Mouse (Mus musculus) layer of hippocampus, postnatal 36 days (tissue): Measurements from ENCODE around the gene Slc19a1. TPM values are rescaled to one million over a fixed set of nuclear protein-coding genes. Genes with fewer than 3 reads are reported as not detected.

Experiments
- DNase-seq, 2 experiments: peaks; one replicate each; pipeline ENCODE4 v3.0.0; 2022
- total RNA-seq, 2 experiments: library from RNA; stranded (reverse); gene quantifications; 2 replicates each; pipeline ENCODE4 v1.2.3; 2021

Gene Slc19a1
- total RNA-seq: 10 to 100 TPM; 20.7 to 23.3 TPM

DNA sequence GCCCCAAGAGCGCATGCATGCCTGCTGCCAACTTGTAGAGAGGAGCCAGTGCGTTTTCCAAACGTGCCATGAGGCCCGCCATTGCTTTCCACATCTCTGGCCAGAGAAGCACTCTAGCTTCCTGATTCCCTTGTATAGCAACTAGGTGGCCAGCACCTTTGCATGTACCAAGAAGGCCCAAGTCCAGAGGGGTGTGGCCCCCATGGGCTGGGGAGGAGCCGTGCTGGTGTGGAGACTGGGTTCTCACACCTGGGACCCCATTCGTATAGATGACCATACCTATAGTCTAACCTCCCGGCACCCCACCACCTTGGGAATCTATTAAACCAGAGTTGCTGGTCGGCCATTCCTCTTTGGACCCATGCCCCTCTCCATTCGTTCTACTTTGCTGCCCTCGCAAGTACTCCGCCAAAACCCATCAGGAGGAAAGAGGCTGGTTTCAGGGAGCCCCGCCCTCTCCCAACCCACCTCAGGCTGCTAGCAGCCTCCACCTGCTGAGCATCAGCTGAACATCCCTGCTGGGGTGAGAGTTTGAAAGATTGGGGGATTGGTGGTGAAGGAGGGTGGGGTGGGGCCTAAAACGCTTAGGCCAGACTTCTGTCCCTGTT is at the start of gene Slc19a1:
Slc19a1 (plus strand) TSS at position 474 of the 608 bp plus-strand sequence.
- no peak for DNase-seq

DNA sequence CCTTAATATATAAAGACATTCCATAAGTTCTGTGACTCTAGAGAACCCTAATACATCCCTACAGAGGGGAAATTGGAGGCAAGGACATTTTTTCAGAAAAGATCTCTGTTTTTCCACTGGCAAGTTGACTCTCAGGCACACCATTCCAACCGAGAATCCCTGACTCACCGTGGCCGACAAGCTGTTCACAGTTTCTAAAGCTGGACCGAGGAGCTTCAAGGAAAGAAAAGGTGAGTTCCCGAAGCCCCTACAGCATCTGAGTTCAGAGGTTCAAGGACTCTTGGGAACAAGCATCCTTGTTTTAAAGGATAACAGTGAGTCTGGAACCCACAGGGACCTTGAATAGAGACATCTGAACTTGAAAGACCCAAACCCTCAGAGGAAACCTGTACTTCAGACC is 43.5 kb upstream of the Slc19a1 start:
- no peak for DNase-seq

DNA sequence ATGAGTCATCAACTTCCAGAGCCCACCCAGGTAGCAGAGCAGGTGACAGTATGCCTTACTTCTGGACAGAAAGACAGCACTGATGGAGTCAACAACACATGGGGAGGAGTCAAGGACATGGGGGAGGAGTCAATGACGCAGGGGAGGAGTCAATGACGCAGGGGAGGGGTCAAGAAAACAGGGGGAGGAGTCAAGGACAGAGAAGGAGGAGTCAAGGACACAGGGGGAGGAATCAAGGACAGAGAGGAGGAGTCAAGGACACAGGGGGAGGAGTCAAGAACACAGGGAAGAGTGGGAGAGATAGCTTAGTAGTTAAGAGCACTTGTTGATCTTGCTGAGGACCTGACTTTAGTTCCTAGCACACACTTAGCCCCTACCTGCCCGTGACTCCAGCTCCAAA is 39.6 kb upstream of the Slc19a1 start:
- DNase-seq: no peak

DNA sequence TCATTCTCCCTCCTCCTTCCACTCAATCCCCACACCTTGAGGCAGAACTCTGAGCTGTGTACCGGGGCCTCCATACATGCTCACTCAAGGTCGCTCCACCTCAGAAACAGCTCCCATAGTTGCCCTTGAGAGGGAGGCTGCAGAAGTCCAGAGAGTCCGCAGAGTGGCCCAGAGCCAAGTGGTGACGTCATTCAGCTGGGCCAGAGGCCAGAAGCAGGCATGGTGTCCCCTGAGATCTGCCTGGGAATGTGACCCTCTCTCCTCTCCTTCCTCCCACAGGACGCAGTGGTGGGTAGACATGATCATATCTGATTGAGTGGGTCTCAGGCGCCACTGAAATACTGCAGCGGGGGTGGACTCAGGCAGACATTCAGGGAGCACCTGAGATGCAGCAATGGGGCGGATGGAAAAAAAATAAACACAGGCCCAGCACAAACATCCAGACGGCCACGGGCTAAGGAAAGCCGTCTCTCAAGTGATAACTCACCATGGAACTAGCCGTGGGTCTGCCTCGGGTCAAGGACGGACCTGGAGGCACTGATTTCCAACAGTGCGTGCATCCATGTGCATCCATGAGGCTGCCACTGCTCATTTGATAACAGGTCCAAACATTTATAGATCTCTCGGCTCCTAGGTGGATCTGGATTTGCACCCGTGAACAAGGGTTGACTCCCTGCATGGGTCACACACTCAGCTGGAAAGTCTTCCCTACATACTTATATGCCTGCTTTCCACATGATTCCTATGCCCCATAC is 34.1 kb upstream of the Slc19a1 start:
- no peak for DNase-seq

DNA sequence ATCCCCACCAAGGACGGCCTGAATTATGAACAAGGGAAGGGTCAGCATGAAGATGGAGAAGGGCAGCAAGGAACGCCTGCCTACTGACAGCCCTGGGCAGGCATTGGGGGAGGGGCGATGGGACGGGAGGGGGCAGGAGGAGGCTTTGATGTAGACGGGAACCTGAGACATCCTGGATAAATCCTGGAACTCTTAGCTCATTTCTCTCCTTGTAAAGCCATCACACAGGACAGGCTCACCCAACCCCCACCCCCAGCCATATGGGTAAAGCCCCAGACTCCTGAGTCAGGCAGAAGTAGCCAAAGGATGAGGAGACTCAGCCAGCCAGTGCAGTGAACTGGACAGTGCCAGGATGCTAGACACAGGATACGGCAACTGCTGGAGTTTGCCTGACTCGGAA is 27.1 kb upstream of the Slc19a1 start:
- DNase-seq: no peak

DNA sequence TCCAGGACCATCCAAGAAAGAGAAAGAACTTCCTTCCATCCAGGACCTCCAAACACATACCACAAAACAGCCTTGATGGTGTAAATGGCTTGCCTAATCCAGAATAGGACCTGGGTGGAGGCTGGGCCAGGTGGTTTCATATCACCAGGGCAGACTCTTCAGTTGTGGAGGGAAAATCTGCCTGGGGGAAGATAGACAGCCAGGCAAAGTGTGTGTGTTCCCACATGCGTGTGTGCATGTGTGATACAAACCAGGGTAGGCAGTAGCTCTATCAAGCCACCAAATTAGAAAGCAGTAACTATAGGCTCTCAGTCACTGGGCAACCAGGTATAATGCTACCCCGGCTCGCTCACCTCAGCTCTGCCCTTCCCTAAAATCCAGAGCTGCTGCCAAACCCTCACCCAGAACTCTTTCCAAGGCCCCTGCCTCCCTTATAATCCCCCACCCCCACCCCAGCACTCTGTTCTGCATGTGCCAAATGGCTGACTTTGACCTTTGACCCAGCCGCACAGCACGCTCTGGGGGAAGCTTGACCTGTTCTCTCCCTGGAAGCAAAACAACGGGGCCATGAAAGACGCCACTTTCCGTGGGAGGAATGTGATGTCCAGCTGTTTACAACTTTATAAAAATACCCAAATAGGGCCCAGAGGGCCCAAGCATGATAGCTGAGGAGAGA is 24.5 kb upstream of the Slc19a1 start:
- DNase-seq: no peak

DNA sequence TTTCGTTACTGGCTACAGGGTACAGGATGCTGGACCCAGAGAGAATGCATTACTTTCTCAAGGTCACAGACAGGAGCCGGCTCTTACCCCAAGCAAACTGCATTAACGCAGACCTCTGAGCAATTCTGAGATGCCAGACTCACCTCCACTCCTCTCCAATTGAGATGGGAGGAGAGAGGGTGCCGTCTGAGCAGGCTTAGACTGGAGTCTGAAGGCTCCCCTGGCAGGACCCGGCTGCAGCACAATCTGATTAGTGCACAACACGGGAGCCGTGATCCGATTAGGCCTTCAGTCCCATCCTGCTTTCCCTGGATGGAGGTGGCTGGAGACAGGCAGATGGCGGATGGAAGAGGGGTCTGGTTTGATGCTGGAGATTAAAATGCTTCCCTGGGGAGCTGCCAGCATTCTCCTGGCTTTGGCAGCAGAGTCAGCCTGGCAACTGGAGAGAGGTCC is 23.9 kb upstream of the Slc19a1 start:
- DNase-seq: peak; percentile 55 to 60

DNA sequence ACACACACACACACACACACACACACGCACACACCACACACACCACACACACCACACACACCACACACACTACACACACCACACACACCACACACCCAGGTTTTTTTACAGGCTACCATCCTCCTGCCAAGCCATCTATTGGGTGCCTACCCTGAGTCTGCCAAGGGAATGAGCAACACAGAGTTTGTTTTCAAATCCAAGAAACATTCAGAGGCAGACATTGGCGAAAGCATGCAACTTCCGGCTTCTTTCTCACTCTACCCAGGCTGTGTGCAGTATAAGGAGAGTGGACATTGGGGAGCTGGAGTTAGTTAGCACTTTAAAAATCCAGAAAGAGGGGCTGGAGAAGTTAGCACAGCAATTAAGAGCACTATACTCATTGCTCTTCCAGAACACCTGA is 23.3 kb upstream of the Slc19a1 start:
- DNase-seq: no peak

DNA sequence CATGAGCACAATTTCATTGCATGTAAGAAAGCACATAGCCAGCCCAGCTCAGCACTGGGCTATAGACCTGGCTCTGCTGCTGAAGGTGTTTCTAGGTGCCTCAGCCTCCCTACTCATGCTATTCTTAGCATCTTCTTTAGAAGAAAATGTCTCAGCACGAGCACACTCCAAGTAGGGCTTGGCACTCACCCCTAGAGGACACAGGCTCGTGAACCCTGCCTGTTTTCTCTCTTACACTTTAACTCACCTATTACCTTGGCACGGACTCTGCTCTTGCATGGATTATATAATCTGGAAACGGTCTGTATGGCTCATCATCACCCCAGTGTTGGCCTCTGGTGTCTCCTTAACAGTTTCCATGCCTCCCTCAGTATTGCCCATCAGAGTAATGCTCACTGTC is 20.4 kb upstream of the Slc19a1 start:
- DNase-seq: no peak

DNA sequence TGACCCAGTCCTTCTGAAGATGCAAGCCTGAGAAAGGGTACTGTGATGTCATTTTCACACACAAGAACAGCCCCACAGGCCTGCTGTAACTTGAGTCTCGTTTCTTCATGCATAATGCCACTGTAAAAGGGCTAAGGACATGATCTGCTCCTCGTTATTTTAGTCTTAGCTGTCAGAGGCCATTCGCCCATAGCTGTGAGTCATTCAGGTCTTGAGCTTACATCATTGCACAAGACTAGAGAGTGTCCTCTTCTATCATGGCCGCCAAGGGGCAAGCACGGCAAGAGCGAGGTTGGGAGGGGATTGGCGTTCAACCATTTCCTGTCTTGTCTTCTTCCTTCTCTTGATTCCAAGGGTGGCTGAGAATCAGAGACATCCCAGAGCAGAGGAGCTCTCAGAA is 16.0 kb upstream of the Slc19a1 start:
- DNase-seq: no peak

DNA sequence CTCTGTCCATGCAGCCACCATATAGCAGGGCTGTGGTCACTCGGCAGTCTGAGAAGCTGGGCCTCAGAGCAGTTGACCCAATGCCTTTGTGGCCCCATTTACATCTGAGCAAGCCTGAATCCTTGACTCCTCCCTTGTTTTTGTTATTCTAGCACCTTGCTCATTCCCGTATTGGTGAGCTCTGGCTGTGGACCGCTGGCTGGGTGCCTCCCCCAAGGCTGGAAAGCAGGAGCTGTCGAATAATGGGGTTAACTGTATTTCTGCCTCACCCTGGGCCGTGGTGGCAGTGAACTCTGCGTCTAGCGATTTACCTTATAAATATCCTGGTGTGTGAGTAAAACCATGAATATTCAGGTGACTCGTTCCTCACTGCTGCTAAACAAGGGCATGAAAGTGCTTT is 15.5 kb upstream of the Slc19a1 start:
- DNase-seq: no peak

DNA sequence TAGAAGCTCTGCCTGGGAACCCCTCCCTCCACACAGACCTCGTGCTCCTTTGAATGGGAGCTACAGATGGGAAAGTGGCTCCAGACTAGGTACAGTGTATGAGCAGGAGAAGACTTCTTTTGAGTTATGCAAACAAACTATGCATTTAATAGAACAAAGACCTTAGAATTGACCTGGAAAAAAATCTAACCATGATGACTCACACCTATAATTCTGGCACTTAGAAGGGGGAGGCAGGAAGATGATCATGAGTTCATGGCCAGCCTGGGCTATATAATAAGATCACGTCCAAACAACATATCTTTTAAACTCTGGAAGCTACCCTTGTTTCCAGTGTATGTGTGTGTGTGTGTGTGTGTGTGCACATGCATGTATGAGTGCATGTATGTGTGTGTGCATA is 15.0 kb upstream of the Slc19a1 start:
- no peak for DNase-seq

DNA sequence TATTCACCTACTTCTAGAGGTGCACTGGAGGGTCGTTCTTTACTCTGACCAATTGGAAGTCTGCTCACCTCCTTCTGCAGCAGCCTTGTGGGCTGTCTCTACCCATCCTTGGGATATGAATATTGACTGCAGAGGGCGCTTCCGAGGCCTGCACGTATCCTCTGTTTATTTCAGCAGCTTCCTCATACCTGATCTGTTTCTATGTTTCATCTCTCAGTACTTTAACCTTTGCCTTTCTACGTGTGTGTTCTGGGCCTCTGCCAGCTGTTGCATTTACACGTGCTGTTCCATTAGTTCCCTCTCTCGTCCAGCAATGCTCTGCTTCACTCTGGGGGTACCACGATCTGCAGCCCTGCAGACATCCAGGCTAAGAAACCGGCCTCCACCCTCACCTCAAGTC is 14.4 kb upstream of the Slc19a1 start:
- no peak for DNase-seq

DNA sequence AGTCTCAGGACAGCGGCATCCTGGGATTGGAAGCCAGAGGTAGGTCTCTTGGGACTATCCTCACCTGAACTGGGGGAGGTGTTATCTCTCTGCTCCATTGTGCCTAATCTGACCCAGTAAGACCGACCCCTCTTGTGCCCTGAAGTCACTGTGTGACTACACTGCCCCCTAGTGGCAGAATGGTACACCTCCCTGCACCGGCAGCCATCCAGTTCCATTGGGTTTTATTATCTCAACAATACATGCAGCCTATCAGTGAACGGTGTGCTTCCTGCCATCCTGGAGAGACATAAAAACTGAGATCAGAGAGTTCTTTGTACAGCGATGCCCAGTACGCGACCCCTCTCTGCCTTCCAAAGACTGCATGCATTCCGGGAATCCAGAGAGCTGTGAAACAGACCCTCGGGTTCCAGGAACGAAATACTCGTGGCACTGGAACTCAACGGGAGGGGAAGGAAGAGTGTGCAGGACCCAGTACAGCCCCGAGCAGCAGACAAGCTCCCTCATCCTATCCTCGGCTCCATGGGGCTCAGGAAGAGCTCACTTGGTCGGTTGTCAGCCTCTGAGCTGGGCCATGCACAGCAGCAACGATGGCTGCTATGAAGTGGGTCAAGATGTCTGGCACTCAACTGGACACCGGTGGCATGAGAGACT is 10.5 kb upstream of the Slc19a1 start:
- peak; percentile 83 to 84 for DNase-seq

DNA sequence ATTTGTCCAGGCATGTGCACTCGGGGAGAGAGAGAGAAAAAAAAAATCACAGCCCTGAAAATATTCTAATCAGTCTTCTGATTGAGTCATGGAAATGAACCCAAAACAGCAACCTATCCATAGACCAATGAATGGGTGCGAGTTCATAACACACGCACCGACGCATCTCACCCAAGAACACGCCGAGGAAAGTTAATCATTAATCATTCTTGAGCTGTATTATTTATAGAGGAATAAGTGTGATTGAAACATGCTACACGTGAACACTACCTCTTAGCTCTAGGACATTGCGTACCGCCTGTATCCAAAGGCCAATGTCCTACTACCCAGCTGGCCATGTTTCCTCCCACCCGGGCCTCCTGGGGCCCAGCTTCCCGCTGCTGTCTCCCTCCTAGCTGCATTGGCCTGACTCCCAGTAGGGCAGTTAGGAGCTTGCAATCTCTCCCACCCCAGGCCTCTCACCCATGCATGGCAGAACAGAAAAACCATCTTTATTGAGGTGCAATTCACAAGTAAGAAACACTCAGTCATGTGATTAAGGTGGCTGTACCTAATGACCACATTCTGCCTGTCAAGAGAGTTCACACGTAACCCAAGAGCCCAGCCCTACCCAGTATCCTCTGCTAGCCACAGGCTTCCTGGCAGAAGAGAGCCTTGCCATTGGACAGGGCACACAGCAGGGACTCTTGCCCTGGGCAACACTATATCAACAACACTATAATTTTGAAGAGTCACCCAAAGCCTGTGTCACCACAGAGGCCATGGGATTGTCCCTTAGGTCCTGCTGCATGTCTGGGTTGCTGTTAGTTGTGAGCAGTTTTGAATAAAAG is 9.5 kb upstream of the Slc19a1 start:
- DNase-seq: no peak

DNA sequence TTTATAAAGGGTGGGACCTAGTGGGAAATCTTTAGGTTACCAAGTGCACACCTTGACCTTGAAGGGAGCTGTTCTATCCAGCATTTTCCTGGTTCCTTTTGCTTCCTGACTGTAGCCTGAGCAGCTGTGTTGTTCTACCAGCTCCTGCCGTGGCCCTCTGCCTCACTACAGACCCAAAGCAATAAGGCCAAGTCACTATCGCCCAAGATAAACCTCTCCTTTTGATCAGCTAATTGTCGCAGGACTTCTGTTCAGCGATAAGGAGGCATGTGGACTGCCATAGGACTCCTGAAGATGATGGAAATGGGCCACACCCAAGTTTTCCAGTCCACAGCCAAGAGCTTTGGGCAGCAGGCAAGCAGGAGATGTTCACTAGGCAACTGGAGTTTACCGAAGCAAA is 7.8 kb upstream of the Slc19a1 start:
- no peak for DNase-seq

DNA sequence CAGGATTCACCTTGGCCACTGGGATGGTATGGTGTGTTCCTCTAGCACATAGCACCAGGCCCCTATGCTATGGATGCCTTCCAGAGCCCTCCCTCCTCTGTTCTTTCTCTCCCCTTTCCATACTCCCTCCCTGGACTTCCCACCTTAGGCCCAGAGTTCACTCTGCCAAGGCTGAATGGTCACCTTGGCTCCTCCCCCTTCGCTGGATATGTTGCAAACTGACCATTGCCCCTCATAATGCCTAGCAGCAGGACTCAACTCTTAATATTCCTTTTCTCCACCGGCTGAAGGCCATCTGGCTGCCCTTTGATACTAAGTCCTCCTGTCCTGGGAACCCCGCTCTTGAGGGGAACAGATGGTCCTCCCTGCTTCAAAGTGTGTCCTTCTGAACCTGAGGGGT is 5.1 kb upstream of the Slc19a1 start:
- no peak for DNase-seq

DNA sequence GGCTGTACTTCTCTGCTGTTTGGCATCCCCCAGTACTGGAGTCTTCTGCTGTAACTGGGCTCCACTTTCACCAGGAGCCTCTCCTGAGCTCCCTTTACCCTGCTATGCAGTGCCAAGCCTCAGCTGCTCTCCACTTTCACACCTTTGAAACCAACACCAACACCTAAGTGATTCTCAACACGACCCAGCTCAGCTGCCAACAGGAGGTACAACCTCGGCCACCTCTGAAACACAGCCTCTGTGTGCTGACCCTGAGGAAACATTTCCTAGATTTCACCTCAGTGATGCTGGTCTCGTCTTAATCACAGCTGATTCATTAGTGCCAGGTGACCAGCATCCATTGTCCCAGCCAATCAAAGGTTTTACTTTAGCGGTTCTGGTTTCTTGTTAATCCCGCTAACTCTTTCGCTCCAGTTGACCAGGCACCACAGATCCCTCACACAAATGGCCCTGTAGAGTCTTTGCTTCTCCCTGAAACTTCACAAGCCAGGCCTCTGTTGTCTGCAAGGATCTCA is 3.2 kb upstream of the Slc19a1 start:
- DNase-seq: no peak

DNA sequence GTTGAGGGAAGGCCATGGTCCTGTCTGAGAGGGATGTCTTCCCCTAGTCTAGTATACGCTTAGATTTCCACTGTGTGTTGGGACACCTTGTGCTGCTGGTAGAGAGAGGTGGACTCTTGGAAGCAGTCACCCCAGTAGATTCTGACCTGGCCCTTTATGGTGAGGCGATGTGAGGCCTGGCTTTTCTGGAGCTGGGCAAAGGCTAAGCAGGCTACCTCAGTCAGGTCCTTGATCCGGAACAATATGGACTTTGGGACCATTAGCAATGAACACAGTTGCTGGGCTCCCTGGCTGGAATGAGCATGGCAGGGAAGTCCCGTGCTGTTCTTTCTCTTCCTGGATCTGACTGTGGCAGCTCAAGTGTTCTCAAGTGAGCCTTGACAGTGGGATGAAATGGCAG is 2.3 kb upstream of the Slc19a1 start:
- DNase-seq: no peak

DNA sequence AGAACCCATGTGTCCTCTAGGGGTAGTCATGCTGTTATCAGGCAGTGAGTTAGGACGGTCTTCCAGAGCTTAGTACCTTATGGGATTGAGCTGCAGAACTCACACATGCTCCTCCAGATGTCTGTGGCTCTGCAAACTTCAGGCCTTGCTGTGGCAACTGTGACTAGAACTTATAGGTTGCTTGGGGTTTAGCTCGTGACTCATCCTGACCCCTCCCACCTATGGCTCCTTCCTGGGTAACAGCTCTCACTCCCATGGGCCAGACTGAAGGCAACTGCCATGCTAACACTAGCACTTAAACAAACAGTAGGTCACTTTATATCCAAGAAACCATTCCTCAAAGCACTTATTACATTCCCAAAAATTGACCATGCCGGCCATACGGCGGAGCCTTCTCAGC is 1.4 kb upstream of the Slc19a1 start:
- DNase-seq: no peak

DNA sequence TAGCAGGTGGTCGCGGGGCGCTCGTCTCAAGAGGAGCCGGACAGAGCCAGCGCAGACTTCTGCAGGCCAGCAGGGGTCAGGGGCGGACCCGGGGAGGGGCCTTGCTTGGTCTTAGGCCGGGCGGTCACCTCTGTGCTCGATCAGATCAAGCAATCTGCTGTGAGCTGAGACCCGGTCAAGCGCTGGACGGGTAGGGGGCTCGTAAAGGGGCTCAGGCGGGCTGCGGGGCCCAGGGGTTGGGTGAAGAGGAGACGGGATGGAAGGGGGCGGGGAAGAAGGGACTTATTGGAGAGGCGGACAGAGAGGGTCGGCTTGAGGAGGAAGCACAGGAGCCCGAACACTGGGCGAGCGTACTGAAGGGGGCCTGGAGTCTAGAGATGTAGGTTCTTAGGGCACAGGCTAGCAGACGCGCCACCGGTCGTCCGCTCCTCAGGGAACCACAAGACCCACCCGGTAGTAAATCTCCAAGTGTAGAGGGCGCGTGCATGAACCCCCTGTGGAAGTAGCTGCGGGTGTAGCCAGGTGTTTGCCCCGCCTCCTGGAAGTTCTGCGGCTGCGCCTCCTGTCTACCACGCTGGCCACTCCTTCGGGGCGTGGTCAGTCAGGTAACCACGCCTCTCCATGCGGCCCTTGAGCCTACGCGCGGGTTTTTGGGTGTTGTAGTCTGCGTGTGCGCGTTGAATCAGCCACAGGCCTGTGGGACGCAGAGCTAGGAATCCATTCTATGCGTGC is 716 bp downstream of the Slc19a1 start:
- DNase-seq: peak; percentile 92 to 94
